16 mouse cellular contexts compared by ENCODE assay signal in the genomic region with DNA sequence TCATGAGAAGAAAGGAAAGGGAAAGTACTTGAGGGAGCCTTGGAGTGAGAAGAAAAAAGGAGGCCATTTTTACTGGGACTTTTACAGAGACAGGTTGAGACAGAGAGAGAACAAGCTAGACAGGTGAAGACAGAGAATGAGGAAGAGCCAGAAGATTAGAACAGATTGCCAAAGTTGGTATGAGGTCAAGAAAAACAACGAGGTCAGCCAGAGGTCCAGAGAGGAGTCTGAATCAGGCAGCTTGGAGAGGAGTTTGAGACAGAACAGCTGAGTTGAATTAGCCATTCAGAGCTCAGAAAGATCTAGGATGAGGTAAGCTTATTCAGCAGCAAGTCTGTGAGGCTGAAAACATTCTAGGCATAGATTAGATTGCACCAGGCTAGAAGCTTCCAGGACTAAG.
"Had no signal": no experiment of that assay in that cellular context is flagged by ENCODE, and none has a peak within 500 bp of the region (broad histone marks: within the 10 kb centered on the region; RNA-seq: fewer than 3 reads in every experiment).

No protein-coding gene starts in this region.

- H3K27me3 ChIP-seq: lung, embryonic 15.5 days; megakaryocyte, embryonic 14.5 days; midbrain, embryonic 13.5 days; midbrain, embryonic 15.5 days; neural tube, embryonic 12.5 days had no signal

- H3K4me1 ChIP-seq: lung, embryonic 15.5 days; megakaryocyte, embryonic 14.5 days; midbrain, embryonic 13.5 days; midbrain, embryonic 15.5 days; neural tube, embryonic 12.5 days had no signal

- H3K9me3 ChIP-seq: lung, embryonic 15.5 days; megakaryocyte, embryonic 14.5 days; midbrain, embryonic 13.5 days; midbrain, embryonic 15.5 days; neural tube, embryonic 12.5 days had no signal

- H3K4me2 ChIP-seq: lung, embryonic 15.5 days; midbrain, embryonic 11.5 days; midbrain, embryonic 13.5 days; midbrain, embryonic 15.5 days; neural tube, embryonic 12.5 days had no signal

- DNase-seq: liver, postnatal 0 days; lung, adult 2 months; lung, postnatal 14 days; lung, postnatal 36 days; right cerebral cortex, postnatal 14 days; thymus, adult 2 months; thymus, postnatal 25 days; thymus, postnatal 4 days had no signal

- H3K27ac ChIP-seq: lung, embryonic 15.5 days; macrophage; midbrain, embryonic 13.5 days; midbrain, embryonic 15.5 days; neural tube, embryonic 12.5 days had no signal

- ATAC-seq: liver, postnatal 0 days; lung, postnatal 0 days; midbrain, embryonic 13.5 days; midbrain, embryonic 15.5 days had no signal

- H3K9ac ChIP-seq: liver, postnatal 0 days; lung, embryonic 15.5 days; midbrain, embryonic 13.5 days; midbrain, embryonic 15.5 days; neural tube, embryonic 12.5 days had no signal

- H3K4me3 ChIP-seq: lung, embryonic 15.5 days; megakaryocyte, embryonic 14.5 days; midbrain, embryonic 13.5 days; midbrain, embryonic 15.5 days; neural tube, embryonic 12.5 days had no signal
